Mouse (Mus musculus) ES-Bruce4 (cell line): ENCODE measurements around the gene Raet1e.
"Not testable (repeated sequence)": the region's sequence is repeated elsewhere in the genome, so short reads cannot be mapped to it uniquely, and the experiment has no call there.

ENCODE experiments used
- CTCF ChIP-seq: IDR thresholded peaks from one replicate; pipeline ENCODE4 v1.8.1; 2011; ENCODE audit warnings: low read depth, low read length
- POLR2A ChIP-seq: IDR thresholded peaks from one replicate; pipeline ENCODE4 v1.8.1; 2011; ENCODE audit warnings: low read length; ENCODE audit not compliant: insufficient read depth

- not testable (repeated sequence) for TF ChIP-seq CTCF, POLR2A
Measured at GRCm38 (mm10) chr10:22345721-22346120, 187.4 kb downstream of the Raet1e start.
